Mouse (Mus musculus) neural tube, embryonic 14.5 days (tissue): ENCODE data around the gene Dnajc8. TPM values are rescaled to one million over a fixed set of nuclear protein-coding genes. Genes with fewer than 3 reads are reported as not detected.

Experiments
- ATAC-seq: fragments of 200-750 bp; cut with Nextera tagmentation; 2 replicates; pipeline ENCODE4 v1.8.0; 2017; ENCODE audit warnings: low read depth, mild to moderate bottlenecking, moderate TSS enrichment, moderate library complexity
- H3K27ac ChIP-seq: fragments of 300-500 bp; sonication (generic); 2 replicates; pipeline ENCODE4 v1.5.1; 2014; ENCODE audit warnings: low read depth, mild to moderate bottlenecking, control low read depth, low read length, moderate library complexity, mixed read lengths
- H3K27me3 ChIP-seq: fragments of 300-500 bp; sonication (generic); 2 replicates; pipeline ENCODE4 v1.6.1; 2014; ENCODE audit warnings: low read length; ENCODE audit not compliant: control insufficient read depth, insufficient read depth
- H3K36me3 ChIP-seq: fragments of 300-500 bp; sonication (generic); 2 replicates; pipeline ENCODE4 v1.6.1; 2014; ENCODE audit warnings: low read length, mixed read lengths; ENCODE audit not compliant: control insufficient read depth, insufficient read depth
- H3K4me1 ChIP-seq: fragments of 300-500 bp; sonication (generic); 2 replicates; pipeline ENCODE4 v1.6.1; 2014; ENCODE audit warnings: low read length; ENCODE audit not compliant: control insufficient read depth, insufficient read depth
- H3K4me2 ChIP-seq: fragments of 300-500 bp; sonication (generic); 2 replicates; pipeline ENCODE4 v1.6.1; 2014; ENCODE audit warnings: mild to moderate bottlenecking, low read depth, low read length, control low read depth
- H3K4me3 ChIP-seq: fragments of 300-500 bp; sonication (generic); 2 replicates; pipeline ENCODE4 v1.5.1; 2014; ENCODE audit warnings: low read depth, low read length, control low read depth, mixed read lengths
- H3K9ac ChIP-seq: fragments of 300-500 bp; sonication (generic); replicated peaks from 2 replicates; pipeline ENCODE4 v1.6.1; 2014; ENCODE audit warnings: low read depth, mild to moderate bottlenecking, control low read depth, low read length, mixed read lengths
- H3K9me3 ChIP-seq: fragments of 300-500 bp; sonication (generic); 2 replicates; pipeline ENCODE4 v1.6.1; 2016; ENCODE audit warnings: low read length; ENCODE audit not compliant: control insufficient read depth
- WGBS: fragments of 180-500 bp; shearing (Covaris S2); extraction: QIAGEN DNeasy Blood & Tissue Kit; methylation state at CpG from one replicate; pipeline ENCODE4 v1.1.7; 2014; 5-methylcytosine and 5-hydroxymethylcytosine counted together
- polyA plus RNA-seq: library from polyadenylated mRNA; unstranded; fragments of >200 nt; fragmentation: Nextera tagmentation; extraction: Ambion mirVana; gene quantifications from 2 replicates; pipeline ENCODE4 v1.2.1, GENCODE M21; 2014

Dnajc8 gene
- polyA plus RNA-seq, 1 experiment from 2014 or later, result 146 TPM

GRCm38 (mm10) chr4:132527917-132528522, 7.3 kb upstream of the Dnajc8 start:
- WGBS, result 93% methylated on average over 8 of the region's 8 CpGs
- Histone ChIP-seq H3K4me2 (no peak overlapping the region), H3K4me1 (no peaks in the 10 kb centered on the region), H3K4me3 (no peak overlapping the region), H3K9me3 (no peaks in the 10 kb centered on the region), H3K36me3 (peaks cover 5% of the 10 kb centered on the region), H3K27ac (no peak overlapping the region), H3K27me3 (no peaks in the 10 kb centered on the region; the same call in 1 of the 2 replicates), H3K9ac (no peak overlapping the region)
- ATAC-seq, result no peak

GRCm38 (mm10) chr4:132529344-132529743, 6.0 kb upstream of the Dnajc8 start:
- Histone ChIP-seq H3K27me3 (no peaks in the 10 kb centered on the region; the same call in 1 of the 2 replicates), H3K27ac (no peak overlapping the region), H3K9ac (no peak overlapping the region), H3K9me3 (no peaks in the 10 kb centered on the region), H3K4me2 (no peak overlapping the region), H3K4me3 (no peak overlapping the region), H3K36me3 (peaks cover 5% of the 10 kb centered on the region), H3K4me1 (peaks cover 5% of the 10 kb centered on the region; the same call in 1 of the 2 replicates)
- WGBS, result 90% methylated on average over 4 of the region's 4 CpGs
- no peak for ATAC-seq

GRCm38 (mm10) chr4:132530033-132530804, 5.1 kb upstream of the Dnajc8 start:
- peaks cover 5% of the 10 kb centered on the region; the same call in 1 of the 2 replicates for H3K4me1 ChIP-seq
- no peaks in the 10 kb centered on the region; the same call in 1 of the 2 replicates for H3K27me3 ChIP-seq
- ATAC-seq, result no peak
- WGBS, result 97% methylated on average over 20 of the region's 20 CpGs
- H3K4me2 ChIP-seq, result no peak overlapping the region
- no peaks in the 10 kb centered on the region for H3K9me3 ChIP-seq
- peaks cover 5% of the 10 kb centered on the region for H3K36me3 ChIP-seq
- no peak overlapping the region for H3K9ac ChIP-seq
- no peak overlapping the region for H3K4me3 ChIP-seq
- no peak overlapping the region for H3K27ac ChIP-seq

GRCm38 (mm10) chr4:132532496-132532895, 2.9 kb upstream of the Dnajc8 start:
- 32% methylated on average over 5 of the region's 5 CpGs for WGBS
- Histone ChIP-seq H3K9ac (peak overlapping the region; percentile 81), H3K36me3 (peaks cover 5% of the 10 kb centered on the region), H3K4me1 (peaks cover 17% of the 10 kb centered on the region), H3K4me2 (peak overlapping the region; percentile 85), H3K27me3 (no peaks in the 10 kb centered on the region; the same call in 1 of the 2 replicates), H3K4me3 (peak overlapping the region; percentile 52), H3K9me3 (no peaks in the 10 kb centered on the region), H3K27ac (peak overlapping the region; percentile 92)
- ATAC-seq, result no peak

GRCm38 (mm10) chr4:132532981-132533916, 2.1 kb upstream of the Dnajc8 start, which contains the start of gene Atpif1:
Gene Atpif1, minus strand, starts transcription at chr4:132533659.
- Histone ChIP-seq H3K27me3 (no peaks in the 10 kb centered on the region; the same call in 1 of the 2 replicates), H3K4me3 (peak within 1 kb of the TSS; percentile 52), H3K9me3 (no peaks in the 10 kb centered on the region), H3K4me1 (peaks cover 19% of the 10 kb centered on the region), H3K27ac (peak within 1 kb of the TSS; percentile 92), H3K4me2 (peak within 1 kb of the TSS; percentile 85), H3K9ac (peak within 1 kb of the TSS; percentile 81), H3K36me3 (peaks cover 5% of the 10 kb centered on the region)
- under 1% methylated on average over 63 of the region's 63 CpGs for WGBS
- peak; percentile 92 for ATAC-seq

GRCm38 (mm10) chr4:132539481-132539880, 4.1 kb downstream of the Dnajc8 start:
- no peak for ATAC-seq
- WGBS, result 92% methylated on average over 5 of the region's 5 CpGs
- Histone ChIP-seq H3K4me2 (no peak overlapping the region), H3K9ac (no peak overlapping the region), H3K27ac (no peak overlapping the region), H3K9me3 (no peaks in the 10 kb centered on the region), H3K27me3 (no peaks in the 10 kb centered on the region), H3K4me3 (no peak overlapping the region), H3K36me3 (peaks cover 41% of the 10 kb centered on the region), H3K4me1 (peaks cover 14% of the 10 kb centered on the region)

GRCm38 (mm10) chr4:132541413-132541812, 6.1 kb downstream of the Dnajc8 start:
- no peak for ATAC-seq
- Histone ChIP-seq H3K4me1 (peaks cover 9% of the 10 kb centered on the region), H3K9ac (no peak overlapping the region), H3K27me3 (no peaks in the 10 kb centered on the region), H3K27ac (no peak overlapping the region), H3K4me3 (no peak overlapping the region), H3K4me2 (no peak overlapping the region), H3K36me3 (peaks cover 43% of the 10 kb centered on the region), H3K9me3 (no peaks in the 10 kb centered on the region)
- 86% methylated on average over 4 of the region's 4 CpGs for WGBS

GRCm38 (mm10) chr4:132542724-132543123, 7.4 kb downstream of the Dnajc8 start:
- H3K9me3 ChIP-seq, result no peaks in the 10 kb centered on the region
- ATAC-seq, result no peak
- H3K36me3 ChIP-seq, result peaks cover 54% of the 10 kb centered on the region
- H3K4me1 ChIP-seq, result 0 out of 2 replicates have a peak, but pooled peaks cover 1% of the 10 kb centered on the region
- no peak overlapping the region for H3K4me3 ChIP-seq
- no peak overlapping the region for H3K9ac ChIP-seq
- no peaks in the 10 kb centered on the region for H3K27me3 ChIP-seq
- no peak overlapping the region for H3K27ac ChIP-seq
- no peak overlapping the region for H3K4me2 ChIP-seq
- WGBS, result 74% methylated on average over 1 of the region's 1 CpGs
